Mouse (Mus musculus): Measurements from ENCODE around the gene Stk4. TPM values are rescaled to one million over a fixed set of nuclear protein-coding genes. Genes with fewer than 3 reads are reported as not detected.

Stk4 gene
- polyA plus RNA-seq, 1 experiment from 2014 or later: 16.3 TPM

DNA sequence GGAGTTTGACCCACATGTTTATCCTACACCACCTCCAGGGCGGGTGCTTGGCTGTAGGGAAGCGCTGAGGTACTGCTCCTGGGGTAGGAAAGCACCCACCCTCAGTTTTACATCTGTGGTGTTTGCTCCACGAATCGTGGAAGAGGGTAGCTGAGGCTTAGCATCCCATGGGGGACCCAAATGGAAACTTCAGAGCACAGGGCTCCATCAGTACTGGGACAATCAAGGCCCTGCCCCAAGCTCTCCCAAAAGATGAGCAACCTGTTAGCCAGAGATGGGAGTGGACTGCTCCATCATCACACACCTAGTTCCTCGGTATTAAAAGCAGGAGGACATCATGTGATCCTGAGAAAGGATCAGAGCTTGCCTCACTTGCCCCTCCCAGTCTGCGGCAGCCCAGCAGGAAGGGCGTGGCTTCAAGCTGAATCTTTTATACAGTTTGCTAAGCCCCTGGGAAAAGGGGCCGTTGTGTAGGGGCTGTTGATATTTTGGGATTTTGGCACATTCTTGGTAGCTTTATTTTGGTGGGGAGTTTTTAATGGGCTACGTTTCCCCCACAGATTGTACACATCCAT, 114.1 kb downstream of the Stk4 start:
- WGBS: 52% methylated on average over 9 of the region's 9 CpGs
- no peak overlapping the region for H3K4me3 ChIP-seq (ENCODE audit: low read length)
- H3K4me2 ChIP-seq (ENCODE audit: low read length): no peak overlapping the region
- ATAC-seq: no peak
- H3K9ac ChIP-seq (ENCODE audit: low read depth, low read length): no peak overlapping the region
- H3K27ac ChIP-seq (ENCODE audit: low read depth, low read length): no peak overlapping the region
- no peaks in the 10 kb centered on the region for H3K36me3 ChIP-seq (ENCODE audit: control insufficient read depth, insufficient read depth, low read length)
- H3K27me3 ChIP-seq (replicated peaks; ENCODE audit: control insufficient read depth, insufficient read depth, low read length): no peaks in the 10 kb centered on the region
- H3K9me3 ChIP-seq (ENCODE audit: control insufficient read depth, low read length): peaks cover 2% of the 10 kb centered on the region; the same call in 1 of the 2 replicates
- H3K4me1 ChIP-seq (ENCODE audit: control insufficient read depth, insufficient read depth, low read depth, low read length): no peaks in the 10 kb centered on the region

DNA sequence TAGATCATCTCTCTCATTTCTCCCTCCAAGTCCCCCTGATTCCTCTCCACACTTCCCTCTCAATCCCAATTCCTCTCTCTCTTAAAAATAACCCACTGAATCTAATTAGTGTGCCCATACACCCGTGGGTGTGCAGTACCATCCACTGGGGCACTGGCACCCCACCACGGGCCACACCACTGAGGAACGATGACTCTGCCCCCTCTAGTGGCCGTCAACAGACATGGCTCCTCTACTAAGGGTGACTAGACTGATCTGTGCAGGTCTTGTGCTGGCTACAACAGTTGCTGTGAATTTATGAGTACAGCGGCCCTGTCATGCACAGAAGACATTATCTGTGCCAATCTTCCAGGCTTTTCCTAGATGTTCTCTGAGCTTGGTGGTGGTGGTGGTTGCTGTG, 118.6 kb downstream of the Stk4 start:
- H3K4me1 ChIP-seq (ENCODE audit: control insufficient read depth, insufficient read depth, low read depth, low read length): no peaks in the 10 kb centered on the region
- 34% methylated on average over 5 of the region's 5 CpGs for WGBS
- H3K4me2 ChIP-seq (ENCODE audit: low read length): no peak overlapping the region
- H3K27me3 ChIP-seq (replicated peaks; ENCODE audit: control insufficient read depth, insufficient read depth, low read length): no peaks in the 10 kb centered on the region
- H3K27ac ChIP-seq (ENCODE audit: low read depth, low read length): no peak overlapping the region
- peaks cover 2% of the 10 kb centered on the region; the same call in 1 of the 2 replicates for H3K9me3 ChIP-seq (ENCODE audit: control insufficient read depth, low read length)
- H3K9ac ChIP-seq (ENCODE audit: low read depth, low read length): no peak overlapping the region
- H3K4me3 ChIP-seq (ENCODE audit: low read length): no peak overlapping the region
- no peak for ATAC-seq
- H3K36me3 ChIP-seq (ENCODE audit: control insufficient read depth, insufficient read depth, low read length): no peaks in the 10 kb centered on the region

DNA sequence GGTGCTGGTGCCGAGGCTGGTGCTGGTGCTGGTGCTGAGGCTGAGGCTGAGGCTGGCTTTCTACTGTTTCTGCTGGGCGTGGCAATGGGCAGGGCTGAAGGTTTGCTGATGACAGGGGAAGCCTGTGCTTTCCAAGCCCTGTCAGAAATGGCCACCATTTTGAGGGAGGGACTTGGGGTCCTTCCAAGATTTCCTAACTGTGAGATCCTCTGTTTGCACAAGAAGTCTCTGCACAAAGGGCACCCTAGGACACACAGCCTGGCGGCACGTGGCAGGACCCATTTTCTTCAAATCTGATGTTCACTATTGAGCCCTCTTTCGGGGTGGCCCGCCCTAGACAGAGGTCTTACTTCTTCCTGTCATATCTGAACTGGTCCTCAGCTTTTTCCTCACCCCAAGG, 120.5 kb downstream of the Stk4 start, which contains the start of gene Wfdc12:
Wfdc12 (minus strand) TSS at position 33 of the 400 bp plus-strand sequence.
- H3K4me3 ChIP-seq (ENCODE audit: low read length): no peak within 1 kb of the TSS
- no peaks in the 10 kb centered on the region for H3K36me3 ChIP-seq (ENCODE audit: control insufficient read depth, insufficient read depth, low read length)
- WGBS: 84% methylated on average over 6 of the region's 6 CpGs
- H3K9me3 ChIP-seq (ENCODE audit: control insufficient read depth, low read length): peaks cover 2% of the 10 kb centered on the region; the same call in 1 of the 2 replicates
- no peaks in the 10 kb centered on the region for H3K27me3 ChIP-seq (replicated peaks; ENCODE audit: control insufficient read depth, insufficient read depth, low read length)
- no peak for ATAC-seq
- H3K27ac ChIP-seq (ENCODE audit: low read depth, low read length): no peak within 1 kb of the TSS
- no peak within 1 kb of the TSS for H3K4me2 ChIP-seq (ENCODE audit: low read length)
- H3K4me1 ChIP-seq (ENCODE audit: control insufficient read depth, insufficient read depth, low read depth, low read length): no peaks in the 10 kb centered on the region
- no peak within 1 kb of the TSS for H3K9ac ChIP-seq (ENCODE audit: low read depth, low read length)

DNA sequence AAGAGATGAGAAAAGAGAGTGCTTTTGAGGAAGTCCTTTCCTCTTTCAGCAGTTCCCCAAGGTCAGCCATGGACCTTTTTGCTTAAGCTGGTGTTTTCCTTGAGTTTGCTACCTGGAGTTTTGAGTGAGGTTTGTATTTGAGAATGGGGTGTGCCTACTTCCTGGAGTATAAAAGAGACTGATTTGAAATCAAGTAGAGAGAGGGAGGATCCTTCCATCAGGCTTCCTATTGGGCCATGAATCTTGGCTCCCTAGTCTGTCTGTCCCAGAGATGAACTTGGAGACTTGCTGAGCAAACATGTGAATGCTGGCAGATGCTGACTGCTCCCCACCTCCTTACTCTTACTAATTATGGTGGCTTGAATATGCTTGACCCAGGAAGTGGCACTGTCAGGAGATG, 122.2 kb downstream of the Stk4 start:
- no peak for ATAC-seq
- H3K4me2 ChIP-seq (ENCODE audit: low read length): no peak overlapping the region
- no peaks in the 10 kb centered on the region for H3K4me1 ChIP-seq (ENCODE audit: control insufficient read depth, insufficient read depth, low read depth, low read length)
- no peak overlapping the region for H3K4me3 ChIP-seq (ENCODE audit: low read length)
- H3K9me3 ChIP-seq (ENCODE audit: control insufficient read depth, low read length): peaks cover 2% of the 10 kb centered on the region; the same call in 1 of the 2 replicates
- H3K36me3 ChIP-seq (ENCODE audit: control insufficient read depth, insufficient read depth, low read length): no peaks in the 10 kb centered on the region
- H3K27me3 ChIP-seq (replicated peaks; ENCODE audit: control insufficient read depth, insufficient read depth, low read length): no peaks in the 10 kb centered on the region
- no peak overlapping the region for H3K9ac ChIP-seq (ENCODE audit: low read depth, low read length)
- H3K27ac ChIP-seq (ENCODE audit: low read depth, low read length): no peak overlapping the region

GRCm38 (mm10) chr2:164194959-164195630, 125.0 kb downstream of the Stk4 start:
- H3K27ac ChIP-seq (ENCODE audit: low read depth, low read length): no peak overlapping the region
- ATAC-seq: no peak

DNA sequence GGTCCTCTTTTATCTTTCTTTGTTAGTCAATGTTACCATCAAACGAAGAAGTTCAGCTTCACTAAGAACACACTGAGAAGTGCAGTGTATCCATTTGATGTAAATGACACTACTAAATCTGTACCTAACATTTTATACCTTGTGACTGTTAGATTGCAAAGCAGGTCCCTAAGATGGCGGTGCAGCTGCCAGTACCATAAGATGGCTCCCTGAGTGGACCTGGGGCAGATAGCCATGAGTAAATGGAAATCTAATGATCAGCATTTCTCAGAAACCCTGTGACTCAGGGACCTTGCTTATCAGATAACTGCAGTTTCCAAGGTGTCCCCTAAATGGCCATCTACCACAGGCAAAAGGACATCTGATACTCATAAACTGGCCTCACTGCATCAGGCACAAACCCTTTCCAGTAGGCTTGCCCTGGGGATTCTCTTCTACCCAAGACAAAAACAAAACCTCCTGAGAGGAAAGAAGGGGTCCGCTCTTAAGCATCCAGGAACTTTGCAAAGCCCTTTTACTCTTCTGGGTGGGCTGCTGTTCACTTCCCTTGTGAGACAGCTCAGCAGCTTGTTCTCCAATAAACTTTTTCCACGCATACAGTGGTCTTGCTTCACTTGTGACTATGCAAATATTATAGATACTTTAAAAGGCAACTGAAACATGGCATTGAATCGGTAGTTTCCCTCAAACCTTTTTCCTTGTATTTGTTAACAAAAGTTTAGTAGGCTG, 126.0 kb downstream of the Stk4 start:
- Histone ChIP-seq H3K9ac (ENCODE audit: low read depth, low read length) (no peak overlapping the region), H3K4me1 (ENCODE audit: control insufficient read depth, insufficient read depth, low read depth, low read length) (no peaks in the 10 kb centered on the region), H3K4me3 (ENCODE audit: low read length) (no peak overlapping the region), H3K27ac (ENCODE audit: low read depth, low read length) (no peak overlapping the region), H3K4me2 (ENCODE audit: low read length) (no peak overlapping the region), H3K9me3 (ENCODE audit: control insufficient read depth, low read length) (0 out of 2 replicates have a peak, but pooled peaks cover 2% of the 10 kb centered on the region), H3K36me3 (ENCODE audit: control insufficient read depth, insufficient read depth, low read length) (no peaks in the 10 kb centered on the region), H3K27me3 (replicated peaks; ENCODE audit: control insufficient read depth, insufficient read depth, low read length) (no peaks in the 10 kb centered on the region)
- 93% methylated on average over 5 of the region's 5 CpGs for WGBS
- no peak for ATAC-seq

More at GRCm38 (mm10) chr2:164194959-164195630, 125.0 kb downstream of the Stk4 start:
- Histone ChIP-seq H3K36me3 (ENCODE audit: control insufficient read depth, insufficient read depth, low read length) (no peaks in the 10 kb centered on the region), H3K4me1 (ENCODE audit: control insufficient read depth, insufficient read depth, low read depth, low read length) (no peaks in the 10 kb centered on the region), H3K9ac (ENCODE audit: low read depth, low read length) (no peak overlapping the region), H3K4me3 (ENCODE audit: low read length) (no peak overlapping the region), H3K4me2 (ENCODE audit: low read length) (no peak overlapping the region), H3K9me3 (ENCODE audit: control insufficient read depth, low read length) (no peaks in the 10 kb centered on the region), H3K27me3 (replicated peaks; ENCODE audit: control insufficient read depth, insufficient read depth, low read length) (no peaks in the 10 kb centered on the region)
- WGBS: 86% methylated on average over 5 of the region's 5 CpGs

- ATAC-seq: no peak
- Histone ChIP-seq H3K4me2 (ENCODE audit: low read length) (no peak overlapping the region), H3K4me3 (ENCODE audit: low read length) (no peak overlapping the region), H3K4me1 (ENCODE audit: control insufficient read depth, insufficient read depth, low read depth, low read length) (no peaks in the 10 kb centered on the region), H3K9me3 (ENCODE audit: control insufficient read depth, low read length) (0 out of 2 replicates have a peak, but pooled peaks cover 2% of the 10 kb centered on the region), H3K9ac (ENCODE audit: low read depth, low read length) (no peak overlapping the region), H3K27me3 (replicated peaks; ENCODE audit: control insufficient read depth, insufficient read depth, low read length) (no peaks in the 10 kb centered on the region), H3K36me3 (ENCODE audit: control insufficient read depth, insufficient read depth, low read length) (no peaks in the 10 kb centered on the region), H3K27ac (ENCODE audit: low read depth, low read length) (no peak overlapping the region)
- whole genome bisulfite sequencing: 84% methylated on average over 5 of the region's 5 CpGs
These were observed 126.5 kb downstream of the Stk4 start for GRCm38 (mm10) chr2:164196700-164196990.

DNA sequence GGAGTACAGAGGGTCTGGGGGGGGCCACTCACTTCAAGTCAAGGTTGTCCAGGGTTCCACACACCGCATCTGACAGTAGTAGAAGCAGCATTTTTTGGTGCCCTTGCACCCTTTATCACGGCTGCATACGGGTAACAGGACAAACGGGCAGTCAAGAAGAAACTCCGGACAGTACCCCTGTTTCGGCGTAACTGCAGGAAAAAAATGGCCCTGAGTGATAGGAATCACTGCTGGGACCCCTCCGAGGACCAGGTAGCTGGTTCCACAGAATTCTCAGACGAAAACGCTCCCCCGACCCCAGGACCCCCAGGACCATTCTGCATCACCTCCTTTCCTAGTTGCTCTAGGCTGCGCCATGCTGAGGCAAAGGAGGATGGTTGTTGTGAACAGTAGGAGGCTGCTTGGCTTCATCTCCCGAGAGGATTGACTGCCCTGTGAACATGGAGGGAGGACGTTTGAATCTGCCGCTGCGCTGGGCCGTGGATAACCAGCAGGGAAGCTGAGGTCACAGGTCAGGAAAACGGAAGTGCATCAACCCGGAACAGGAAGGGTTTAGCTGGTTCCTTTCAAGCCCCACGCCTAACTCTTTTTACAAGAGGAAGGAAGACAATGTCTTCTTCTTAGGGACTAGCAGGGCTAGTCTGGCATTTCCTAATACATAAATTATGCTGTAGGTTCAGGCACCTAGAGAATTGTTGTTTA, 129.7 kb downstream of the Stk4 start, which contains the start of gene Wfdc15a:
Wfdc15a (minus strand) TSS at position 505 of the 702 bp plus-strand sequence.
- Histone ChIP-seq H3K27ac (ENCODE audit: low read depth, low read length) (no peak within 1 kb of the TSS), H3K4me1 (ENCODE audit: control insufficient read depth, insufficient read depth, low read depth, low read length) (no peaks in the 10 kb centered on the region), H3K4me3 (ENCODE audit: low read length) (no peak within 1 kb of the TSS), H3K4me2 (ENCODE audit: low read length) (no peak within 1 kb of the TSS), H3K36me3 (ENCODE audit: control insufficient read depth, insufficient read depth, low read length) (no peaks in the 10 kb centered on the region), H3K27me3 (replicated peaks; ENCODE audit: control insufficient read depth, insufficient read depth, low read length) (no peaks in the 10 kb centered on the region), H3K9ac (ENCODE audit: low read depth, low read length) (no peak within 1 kb of the TSS), H3K9me3 (ENCODE audit: control insufficient read depth, low read length) (0 out of 2 replicates have a peak, but pooled peaks cover 2% of the 10 kb centered on the region)
- ATAC-seq: no peak
- WGBS: 82% methylated on average over 20 of the region's 20 CpGs

All from hindbrain, embryonic 16.5 days (tissue).